Mouse (Mus musculus) embryonic fibroblast, embryonic 13.5 days (primary cell): Measurements from ENCODE around the gene Uhrf1.

Experiments used
- CTCF ChIP-seq: IDR thresholded peaks from 2 replicates; pipeline ENCODE4 v1.5.1; 2011; ENCODE audit warnings: mild to moderate bottlenecking, control low read depth, low read length, moderate library complexity, borderline replicate concordance; ENCODE audit not compliant: insufficient read depth
- POLR2A ChIP-seq: IDR thresholded peaks from 2 replicates; pipeline ENCODE4 v1.6.1; 2011; ENCODE audit warnings: low read depth, mild to moderate bottlenecking, control low read depth, low read length, moderate library complexity

DNA sequence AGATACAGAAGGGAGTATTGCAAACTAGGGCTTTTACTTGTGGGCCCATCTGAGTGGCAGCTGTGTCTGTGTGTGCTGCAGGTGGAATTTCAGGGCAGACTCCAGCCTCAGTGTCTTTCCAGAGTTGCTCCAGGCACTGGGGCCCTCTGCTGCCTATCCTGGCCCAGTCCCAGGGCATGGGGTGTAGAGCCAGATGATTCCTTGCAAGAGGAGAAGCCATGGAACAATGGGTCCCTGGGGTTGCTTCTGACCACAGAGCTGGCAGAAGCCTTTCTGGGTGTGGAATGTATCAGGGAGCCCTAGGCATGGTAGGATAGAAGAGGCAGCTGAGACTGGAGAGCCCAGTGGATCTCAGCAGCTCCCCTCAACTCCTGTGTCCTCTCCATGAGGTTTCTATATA is 28.1 kb downstream of the Uhrf1 start:
- TF ChIP-seq POLR2A (no peak), CTCF (no peak)
